Mouse (Mus musculus): ENCODE results near the gene Ccdc17. TPM values are rescaled to one million over a fixed set of nuclear protein-coding genes. Genes with fewer than 3 reads are reported as not detected.

Gene Ccdc17
- 0.32 and 0.99 TPM in 2 replicates for polyA plus RNA-seq (2012; ENCODE audit: low replicate concordance)

GRCm38 (mm10) chr4:116596379-116596778, at the start of gene Ccdc17:
TSS of gene Ccdc17 (plus strand) at chr4:116596654.

GRCm38 (mm10) chr4:116555413-116556300, 40.8 kb upstream of the Ccdc17 start, which contains the start of gene Tmem69:
TSS of gene Tmem69 (minus strand) at chr4:116555936.

GRCm38 (mm10) chr4:116557306-116558121, 38.9 kb upstream of the Ccdc17 start, which contains the start of gene Gpbp1l1:
TSS of gene Gpbp1l1 (plus strand) at chr4:116557658.

GRCm38 (mm10) chr4:116627722-116628662, 31.5 kb downstream of the Ccdc17 start, which contains the start of gene Nasp:
TSS of gene Nasp (minus strand) at chr4:116627941.

Other genes with a start within 250 kb of the Ccdc17 start
- gene Mast2, start 132.5 kb upstream of the Ccdc17 start, polyA plus RNA-seq (2012; ENCODE audit: low replicate concordance), result 95.0 and 297 TPM in 2 replicates
- 0.66 and 2.1 TPM in 2 replicates for gene Ipp, start 89.1 kb upstream of the Ccdc17 start, polyA plus RNA-seq (2012; ENCODE audit: low replicate concordance)
- gene Tmem69, start 40.7 kb upstream of the Ccdc17 start, polyA plus RNA-seq (2012; ENCODE audit: low replicate concordance), result 0.84 and 8.9 TPM in 2 replicates
- gene Gpbp1l1, start 39.0 kb upstream of the Ccdc17 start, polyA plus RNA-seq (2012; ENCODE audit: low replicate concordance), result 11.6 and 17.5 TPM in 2 replicates
- 1.5 and 41.3 TPM in 2 replicates for gene Nasp, start 31.3 kb downstream of the Ccdc17 start, polyA plus RNA-seq (2012; ENCODE audit: low replicate concordance)
- gene Akr1a1, start 55.0 kb downstream of the Ccdc17 start, polyA plus RNA-seq (2012; ENCODE audit: low replicate concordance), result 122 and 136 TPM in 2 replicates
- 0.86 and 18.9 TPM in 2 replicates for gene Prdx1, start 88.9 kb downstream of the Ccdc17 start, polyA plus RNA-seq (2012; ENCODE audit: low replicate concordance)
- 0.88 TPM in 1 of 2 replicates, not detected in the other for gene Mmachc, start 111.8 kb downstream of the Ccdc17 start, polyA plus RNA-seq (2012; ENCODE audit: low replicate concordance)
- 1.6 and 2.3 TPM in 2 replicates for gene Ccdc163, start 111.9 kb downstream of the Ccdc17 start, polyA plus RNA-seq (2012; ENCODE audit: low replicate concordance)
- gene Tesk2, start 124.3 kb downstream of the Ccdc17 start, polyA plus RNA-seq (2012; ENCODE audit: low replicate concordance), result 1.8 and 2.9 TPM in 2 replicates
- 2.2 and 10.9 TPM in 2 replicates for gene Toe1, start 211.0 kb downstream of the Ccdc17 start, polyA plus RNA-seq (2012; ENCODE audit: low replicate concordance)
- gene Mutyh, start 211.1 kb downstream of the Ccdc17 start, polyA plus RNA-seq (2012; ENCODE audit: low replicate concordance), result 4.1 and 4.8 TPM in 2 replicates
- 1.8 and 2.8 TPM in 2 replicates for gene Hpdl, start 225.1 kb downstream of the Ccdc17 start, polyA plus RNA-seq (2012; ENCODE audit: low replicate concordance)